Mouse (Mus musculus) hindbrain, embryonic 14.5 days (tissue): Measurements from ENCODE around the gene Prrt1. TPM values are rescaled to one million over a fixed set of nuclear protein-coding genes. Genes with fewer than 3 reads are reported as not detected.

Experiments used
- ATAC-seq: fragments of 200-750 bp; cut with Nextera tagmentation; 2 replicates; pipeline ENCODE4 v1.8.0; 2017; ENCODE audit warnings: moderate number of reproducible peaks, mild to moderate bottlenecking, moderate TSS enrichment, moderate library complexity; ENCODE audit not compliant: low FRiP score
- DNase-seq: peaks from one replicate; pipeline ENCODE4 v3.0.0-alpha.2; 2015; ENCODE audit warnings: low spot score
- H3K27ac ChIP-seq: fragments of 300-500 bp; sonication (generic); 2 replicates; pipeline ENCODE4 v1.5.1; 2014; ENCODE audit warnings: mild to moderate bottlenecking, moderate library complexity
- H3K27me3 ChIP-seq: fragments of 300-500 bp; sonication (generic); 2 replicates; pipeline ENCODE4 v1.6.1; 2014; ENCODE audit warnings: mild to moderate bottlenecking, low read length, mixed read lengths; ENCODE audit not compliant: control insufficient read depth, insufficient read depth
- H3K36me3 ChIP-seq: fragments of 300-500 bp; sonication (generic); replicated peaks from 2 replicates; pipeline ENCODE4 v1.6.1; 2014; ENCODE audit not compliant: control insufficient read depth, insufficient read depth
- H3K4me1 ChIP-seq: fragments of 300-500 bp; sonication (generic); replicated peaks from 2 replicates; pipeline ENCODE4 v1.6.1; 2014; ENCODE audit warnings: antibody characterized with exemption, low read length, mixed read lengths; ENCODE audit not compliant: control insufficient read depth, insufficient read depth
- H3K4me2 ChIP-seq: fragments of 300-500 bp; sonication (generic); replicated peaks from 2 replicates; pipeline ENCODE4 v1.6.1; 2014; ENCODE audit warnings: mild to moderate bottlenecking, moderate library complexity
- H3K4me3 ChIP-seq: fragments of 300-500 bp; sonication (generic); replicated peaks from 2 replicates; pipeline ENCODE4 v1.5.1; 2014; ENCODE audit warnings: mild to moderate bottlenecking, low read length
- H3K9ac ChIP-seq: fragments of 300-500 bp; sonication (generic); 2 replicates; pipeline ENCODE4 v1.6.1; 2014
- H3K9me3 ChIP-seq: fragments of 300-500 bp; sonication (generic); 2 replicates; pipeline ENCODE4 v1.6.1; 2016; ENCODE audit warnings: low read length; ENCODE audit not compliant: control insufficient read depth
- WGBS: fragments of 180-500 bp; shearing (Covaris S2); extraction: QIAGEN DNeasy Blood & Tissue Kit; methylation state at CpG from one replicate; pipeline ENCODE4 v1.1.7; 2014; 5-methylcytosine and 5-hydroxymethylcytosine counted together
- polyA plus RNA-seq: library from polyadenylated mRNA; unstranded; fragments of >200 nt; fragmentation: Nextera tagmentation; extraction: Ambion mirVana; gene quantifications from 2 replicates; pipeline ENCODE4 v1.2.1, GENCODE M21; 2014

Gene Prrt1
- polyA plus RNA-seq, 1 experiment from 2014 or later = 7.3 TPM

DNA sequence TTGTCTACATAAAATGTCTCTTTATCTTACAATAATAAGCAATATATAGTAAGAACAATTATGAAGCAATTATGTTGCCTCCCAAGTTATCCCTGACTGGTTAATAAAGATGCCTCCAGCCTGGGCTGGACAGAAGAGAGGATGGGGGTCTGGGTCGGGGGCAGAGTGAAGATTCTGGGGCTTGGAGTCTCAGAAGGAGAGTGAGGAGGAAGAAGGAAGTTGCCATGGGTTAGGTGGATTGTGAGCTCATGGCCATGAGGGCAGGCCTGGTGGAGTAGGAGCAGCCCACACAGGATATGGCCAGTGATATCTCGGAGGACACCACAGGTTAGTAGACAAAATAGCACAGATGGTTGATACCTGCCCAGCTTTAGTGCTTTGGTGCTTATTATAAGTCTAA is 28.8 kb downstream of the Prrt1 start:
- 93% methylated on average over 2 of the region's 2 CpGs for WGBS
- Histone ChIP-seq H3K9ac (no peak overlapping the region), H3K27me3 (peaks cover 15% of the 10 kb centered on the region), H3K9me3 (no peaks in the 10 kb centered on the region), H3K4me3 (no peak overlapping the region), H3K4me1 (no peaks in the 10 kb centered on the region), H3K4me2 (no peak overlapping the region), H3K36me3 (peaks cover 7% of the 10 kb centered on the region), H3K27ac (no peak overlapping the region)
- ATAC-seq = no peak
- no peak for DNase-seq

DNA sequence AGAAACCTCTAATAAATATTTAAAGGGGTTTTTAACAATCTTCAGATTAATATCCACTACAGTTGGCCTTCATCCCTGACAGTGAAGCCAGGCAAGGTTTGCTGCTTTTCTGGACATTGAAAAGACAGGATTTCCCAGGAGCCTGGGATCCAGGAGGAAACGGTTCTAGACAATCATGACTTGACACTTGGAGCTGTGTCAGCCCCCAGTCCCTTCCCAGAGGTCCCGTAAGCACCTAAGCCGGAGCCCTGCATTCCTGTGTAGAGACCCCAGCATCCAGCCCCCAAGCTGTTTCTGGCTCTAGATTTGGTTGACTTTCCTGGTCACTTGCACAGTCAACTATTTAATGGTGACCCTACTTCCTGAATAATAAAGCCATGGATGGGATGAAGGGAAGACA is 29.3 kb downstream of the Prrt1 start:
- 90% methylated on average over 3 of the region's 3 CpGs for WGBS
- Histone ChIP-seq H3K4me3 (no peak overlapping the region), H3K4me1 (no peaks in the 10 kb centered on the region), H3K4me2 (no peak overlapping the region), H3K36me3 (peaks cover 3% of the 10 kb centered on the region; the same call in 1 of the 2 replicates), H3K27me3 (peaks cover 15% of the 10 kb centered on the region), H3K9me3 (no peaks in the 10 kb centered on the region), H3K27ac (no peak overlapping the region), H3K9ac (no peak overlapping the region)
- ATAC-seq (no peak), DNase-seq (no peak)

DNA sequence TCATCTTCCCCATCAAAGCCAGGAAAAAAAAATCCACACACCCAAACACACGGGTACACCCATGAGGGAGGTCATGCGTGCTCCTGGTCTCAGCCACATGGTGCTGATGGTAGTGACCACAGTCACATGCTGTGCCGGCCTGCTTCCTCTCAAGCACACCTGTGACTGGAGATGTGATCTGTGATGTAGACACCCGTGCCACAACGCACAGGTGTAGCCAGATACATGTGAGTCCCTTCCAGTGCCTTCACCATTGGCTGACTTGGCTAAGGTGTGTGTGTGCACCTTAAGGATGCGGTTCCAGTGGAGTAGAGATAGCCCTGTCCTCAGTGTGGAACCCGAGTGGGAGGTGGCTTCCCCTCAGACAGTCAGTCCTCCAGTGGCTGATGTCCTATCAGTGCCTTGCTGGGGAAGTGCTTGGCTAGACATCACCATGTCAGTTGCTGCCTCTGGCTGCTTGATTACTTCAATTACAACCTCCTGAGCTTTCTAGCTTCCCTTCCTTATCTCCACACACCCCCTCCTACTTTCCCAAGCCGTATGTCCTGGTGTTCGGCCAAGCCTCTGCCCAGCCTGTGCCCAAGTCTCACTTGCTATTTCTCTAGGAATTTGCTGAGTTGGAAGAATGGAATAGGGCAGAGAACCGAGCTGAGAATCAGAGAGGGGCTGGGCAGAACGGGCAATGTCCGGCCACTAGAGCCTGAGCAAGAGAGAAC is 30.0 kb downstream of the Prrt1 start:
- H3K27me3 ChIP-seq = peaks cover 16% of the 10 kb centered on the region
- DNase-seq (no peak), ATAC-seq (no peak)
- WGBS = 68% methylated on average over 12 of the region's 12 CpGs
- H3K4me2 ChIP-seq = no peak overlapping the region
- no peaks in the 10 kb centered on the region for H3K36me3 ChIP-seq
- H3K4me1 ChIP-seq = no peaks in the 10 kb centered on the region
- no peak overlapping the region for H3K27ac ChIP-seq
- H3K4me3 ChIP-seq = no peak overlapping the region
- no peaks in the 10 kb centered on the region for H3K9me3 ChIP-seq
- no peak overlapping the region for H3K9ac ChIP-seq

DNA sequence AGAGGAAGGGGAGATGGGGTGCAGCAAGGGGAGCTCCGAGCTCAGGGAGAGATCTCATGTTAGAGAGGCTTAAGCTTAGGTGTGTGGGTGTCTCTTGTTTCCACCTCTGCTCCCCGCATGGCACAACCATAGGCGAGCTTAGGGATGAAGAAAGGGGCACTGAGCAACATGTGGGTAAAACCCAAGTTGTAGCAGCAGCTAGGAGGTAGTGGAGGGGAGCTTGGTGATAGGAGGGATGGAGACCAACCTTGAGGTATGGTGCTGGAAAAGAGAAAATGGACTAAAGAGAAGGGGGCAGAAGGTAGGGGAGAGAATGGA is 30.5 kb downstream of the Prrt1 start:
- no peak for DNase-seq

DNA sequence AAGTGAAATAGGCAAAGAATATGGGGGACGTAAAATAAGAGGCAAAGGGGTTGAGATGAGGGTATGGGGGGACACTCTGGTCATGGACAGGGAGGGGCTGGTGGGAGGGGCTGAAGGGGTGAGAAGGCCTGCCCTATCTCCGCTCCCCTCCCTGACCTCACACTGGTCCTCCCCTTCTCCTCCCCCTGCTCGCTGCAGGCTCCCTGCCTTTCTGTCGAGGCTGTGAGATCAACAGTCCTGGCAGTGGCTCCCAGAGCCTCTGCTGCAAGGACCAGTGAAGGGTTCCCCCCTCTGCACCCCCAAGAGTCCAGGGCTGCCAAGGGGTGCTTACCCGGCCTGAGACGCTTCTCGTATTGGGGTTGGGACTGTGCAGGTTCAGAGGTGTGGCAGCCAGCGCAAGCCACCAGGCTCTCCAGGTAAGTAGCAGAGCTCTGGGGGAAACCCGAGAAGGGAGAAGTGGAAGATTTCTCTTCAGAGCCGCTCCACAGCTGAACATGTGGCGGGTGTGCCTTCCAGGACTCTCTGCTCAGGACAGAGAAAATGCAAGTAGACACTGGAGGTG is 31.0 kb downstream of the Prrt1 start:
- Histone ChIP-seq H3K4me3 (no peak overlapping the region), H3K4me1 (no peaks in the 10 kb centered on the region), H3K4me2 (no peak overlapping the region), H3K27ac (no peak overlapping the region), H3K36me3 (no peaks in the 10 kb centered on the region), H3K27me3 (peaks cover 19% of the 10 kb centered on the region), H3K9me3 (no peaks in the 10 kb centered on the region), H3K9ac (no peak overlapping the region)
- DNase-seq (no peak), ATAC-seq (no peak)
- WGBS = 44% methylated on average over 11 of the region's 11 CpGs

More for the DNA sequence above, 30.5 kb downstream of the Prrt1 start:
- Histone ChIP-seq H3K27me3 (peaks cover 19% of the 10 kb centered on the region), H3K4me1 (no peaks in the 10 kb centered on the region), H3K4me3 (no peak overlapping the region), H3K9ac (no peak overlapping the region), H3K4me2 (no peak overlapping the region), H3K36me3 (no peaks in the 10 kb centered on the region), H3K9me3 (no peaks in the 10 kb centered on the region), H3K27ac (no peak overlapping the region)
- 71% methylated on average over 3 of the region's 3 CpGs for WGBS
- ATAC-seq = no peak

DNA sequence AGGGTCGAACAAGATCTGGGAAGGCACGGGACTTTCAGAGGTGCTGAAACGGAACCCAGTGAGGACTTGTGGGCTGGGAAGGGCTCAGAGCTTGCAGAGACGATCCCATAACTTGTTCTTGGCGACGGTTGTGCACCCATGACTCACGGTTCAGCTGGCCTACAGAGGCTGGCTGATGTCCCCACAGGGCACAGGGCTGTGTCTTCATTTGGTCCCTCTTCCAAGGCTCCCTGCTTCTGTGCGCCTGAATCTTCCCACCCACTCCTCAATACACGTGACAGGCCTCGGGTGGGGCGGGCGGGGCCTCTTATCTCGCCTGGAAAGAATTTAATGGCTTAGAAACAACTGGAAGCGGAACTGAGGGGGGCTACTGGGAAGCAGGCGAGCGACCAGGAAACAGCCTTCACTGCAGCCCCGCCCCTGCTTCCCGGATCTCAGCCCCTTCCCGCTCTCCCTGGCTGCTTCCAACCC is 31.8 kb downstream of the Prrt1 start:
- no peak overlapping the region; the same call in 1 of the 2 replicates for H3K4me3 ChIP-seq
- ATAC-seq (no peak), DNase-seq (no peak)
- WGBS = 11% methylated on average over 19 of the region's 19 CpGs
- H3K36me3 ChIP-seq = no peaks in the 10 kb centered on the region
- H3K27ac ChIP-seq = no peak overlapping the region
- no peaks in the 10 kb centered on the region for H3K4me1 ChIP-seq
- no peaks in the 10 kb centered on the region for H3K9me3 ChIP-seq
- peak overlapping the region; percentile 29 for H3K4me2 ChIP-seq
- H3K9ac ChIP-seq = no peak overlapping the region
- peaks cover 19% of the 10 kb centered on the region for H3K27me3 ChIP-seq

DNA sequence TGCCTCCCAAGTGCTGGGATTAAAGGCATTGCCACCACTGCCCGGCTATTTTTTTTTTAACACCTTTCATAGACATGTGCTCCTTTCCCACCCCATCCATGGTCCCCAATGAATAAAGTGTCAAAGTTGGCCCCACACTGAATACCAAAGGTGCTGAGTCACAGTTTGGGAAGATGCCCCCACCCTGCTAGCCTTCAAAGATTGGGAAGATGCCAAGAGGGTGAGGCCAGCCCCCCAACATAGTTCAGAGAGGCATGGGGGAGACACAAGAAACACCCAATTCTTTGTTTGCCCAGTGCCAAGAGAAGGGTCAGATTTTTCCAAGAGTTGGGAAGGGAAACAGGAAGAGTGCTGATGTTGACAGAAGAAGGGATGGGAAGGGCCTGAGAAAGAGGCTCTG is 33.1 kb downstream of the Prrt1 start:
- no peak overlapping the region for H3K9ac ChIP-seq
- no peak overlapping the region for H3K27ac ChIP-seq
- H3K27me3 ChIP-seq = peaks cover 19% of the 10 kb centered on the region
- H3K36me3 ChIP-seq = no peaks in the 10 kb centered on the region
- DNase-seq (no peak), ATAC-seq (no peak)
- no peak overlapping the region for H3K4me3 ChIP-seq
- WGBS = 93% methylated on average over 1 of the region's 1 CpGs
- H3K9me3 ChIP-seq = no peaks in the 10 kb centered on the region
- no peak overlapping the region for H3K4me2 ChIP-seq
- H3K4me1 ChIP-seq = no peaks in the 10 kb centered on the region

DNA sequence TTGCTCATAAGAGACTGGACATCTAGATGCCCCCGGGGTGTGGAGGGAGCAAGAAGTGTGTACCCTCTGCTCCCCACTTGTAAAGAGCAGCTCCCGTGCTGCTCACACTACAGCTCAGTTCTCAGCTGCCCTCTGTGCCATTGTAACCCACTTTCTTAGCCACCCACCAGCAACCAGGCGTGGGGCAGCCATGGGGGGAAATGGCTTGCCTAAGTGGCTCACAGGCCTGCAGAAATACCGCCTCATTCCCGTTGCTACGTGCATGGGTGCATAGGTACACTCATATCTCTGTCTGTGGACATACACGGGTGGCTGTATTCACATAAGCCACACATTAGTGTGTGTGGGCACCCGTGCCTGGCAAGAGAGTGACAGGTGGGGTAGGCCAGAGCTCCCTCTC is 33.6 kb downstream of the Prrt1 start:
- Histone ChIP-seq H3K36me3 (no peaks in the 10 kb centered on the region), H3K27me3 (peaks cover 19% of the 10 kb centered on the region), H3K4me3 (no peak overlapping the region), H3K4me1 (no peaks in the 10 kb centered on the region), H3K27ac (no peak overlapping the region), H3K4me2 (no peak overlapping the region), H3K9me3 (no peaks in the 10 kb centered on the region), H3K9ac (no peak overlapping the region)
- DNase-seq (no peak), ATAC-seq (no peak)
- WGBS = 85% methylated on average over 8 of the region's 8 CpGs

DNA sequence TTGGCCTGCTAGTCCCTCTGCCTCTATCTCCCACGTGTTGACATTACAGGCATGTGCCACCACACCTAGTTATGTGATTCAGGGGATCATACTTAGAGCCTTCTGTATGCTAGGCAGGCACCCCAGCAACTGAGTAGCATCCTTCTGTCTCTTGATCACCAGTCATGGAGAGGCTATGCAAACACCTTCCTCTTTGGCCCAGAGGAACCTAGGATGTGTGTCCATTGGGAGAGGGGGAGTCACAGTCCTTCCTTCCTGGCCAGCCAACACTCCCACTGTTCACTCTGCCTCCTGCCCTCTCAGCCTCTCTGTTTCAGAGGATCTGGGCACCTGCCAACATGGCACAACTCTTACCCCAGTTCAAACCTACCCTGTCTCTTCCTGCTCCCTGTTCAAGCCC is 34.2 kb downstream of the Prrt1 start:
- DNase-seq = no peak
- no peak overlapping the region for H3K27ac ChIP-seq
- peaks cover 19% of the 10 kb centered on the region for H3K27me3 ChIP-seq
- no peaks in the 10 kb centered on the region for H3K4me1 ChIP-seq
- 59% methylated on average over 1 of the region's 1 CpGs for WGBS
- no peaks in the 10 kb centered on the region for H3K36me3 ChIP-seq
- no peak overlapping the region for H3K4me3 ChIP-seq
- H3K9ac ChIP-seq = no peak overlapping the region
- no peak overlapping the region for H3K4me2 ChIP-seq
- H3K9me3 ChIP-seq = no peaks in the 10 kb centered on the region
- ATAC-seq = no peak
